Mouse (Mus musculus) testis, adult 2 months (tissue): Measurements from ENCODE around the gene Telo2.

Experiments
- CTCF ChIP-seq: fragments of 200-500 bp; IDR thresholded peaks from 2 replicates; pipeline ENCODE4 v1.5.1; 2012; ENCODE audit warnings: low read depth, mild to moderate bottlenecking, inconsistent platforms, low read length, moderate library complexity; ENCODE audit not compliant: control insufficient read depth, insufficient read depth, insufficient replicate concordance
- POLR2A ChIP-seq: fragments of 200-500 bp; IDR thresholded peaks from 2 replicates; pipeline ENCODE4 v1.6.1; 2012; ENCODE audit warnings: low read depth, mild to moderate bottlenecking, inconsistent platforms, low read length, moderate library complexity; ENCODE audit not compliant: control insufficient read depth

GRCm38 (mm10) chr17:25114908-25115645, 690 bp downstream of the Telo2 start:
- TF ChIP-seq POLR2A (no peak), CTCF (no peak)
